In genomic region chr3:138074214-138074613, GRCm38 (mm10) we compare ENCODE assay signal across 26 mouse cellular contexts. TPM values are rescaled to one million over a fixed set of nuclear protein-coding genes. Genes with fewer than 3 reads are reported as not detected.
A peak's percentile ranks its signal among the peaks of the same experiment; 100 is the strongest.
DNase-seq lines count a peak whose midpoint lies in the region; ATAC-seq and TF ChIP-seq lines count a peak whose summit lies in the region.
"Had no signal": no experiment of that assay in that cellular context is flagged by ENCODE, and none has a peak within 500 bp of the region (broad histone marks: within the 10 kb centered on the region; RNA-seq: fewer than 3 reads in every experiment).

No protein-coding gene starts in this region.

- H3K9ac ChIP-seq in heart, adult 2 months (ENCODE audit: low read depth, low read length), result 0 out of 2 replicates have a peak overlapping the region, but pooled peaks have one; percentile 14
- H3K9ac ChIP-seq in heart, postnatal 0 days (replicated peaks; ENCODE audit: low read depth, low read length), result no peak overlapping the region
- H3K9ac ChIP-seq in lung, embryonic 16.5 days (ENCODE audit: low read length), result no peak overlapping the region
- no peak overlapping the region for H3K9ac ChIP-seq in limb, embryonic 15.5 days
- H3K9ac ChIP-seq: forebrain, postnatal 0 days; liver, embryonic 14.5 days; lung, embryonic 15.5 days; midbrain, embryonic 12.5 days; neural tube, embryonic 15.5 days; stomach, embryonic 15.5 days had no signal

- TF ChIP-seq POLR2A in heart, adult 2 months (IDR thresholded peaks at IDR 0.05; ENCODE audit: insufficient read depth, low read depth, low read length), result no peak
- no peak for TF ChIP-seq POLR2A in lung, adult 2 months (IDR thresholded peaks at IDR 0.05; ENCODE audit: borderline replicate concordance, extremely low read depth, low read depth, low read length)

- peaks cover 1% of the 10 kb centered on the region; the same call in 1 of the 2 replicates for H3K4me1 ChIP-seq in heart, adult 2 months (ENCODE audit: control insufficient read depth, insufficient read depth, low read length)
- H3K4me1 ChIP-seq in heart, postnatal 0 days (ENCODE audit: control insufficient read depth, insufficient read depth), result peaks cover 21% of the 10 kb centered on the region
- H3K4me1 ChIP-seq in lung, embryonic 16.5 days (replicated peaks; ENCODE audit: control insufficient read depth, insufficient read depth, low read length), result peaks cover 4% of the 10 kb centered on the region
- no peaks in the 10 kb centered on the region for H3K4me1 ChIP-seq in lung, adult 2 months (ENCODE audit: control insufficient read depth, insufficient read depth, low read length)
- H3K4me1 ChIP-seq in limb, embryonic 15.5 days, result peaks cover 3% of the 10 kb centered on the region; the same call in 1 of the 2 replicates
- H3K4me1 ChIP-seq: stomach, embryonic 15.5 days had no signal

- TF ChIP-seq CTCF in heart, adult 2 months (IDR thresholded peaks at IDR 0.05), result no peak
- no peak for TF ChIP-seq CTCF in heart, postnatal 0 days (IDR thresholded peaks at IDR 0.05; ENCODE audit: low read depth)
- TF ChIP-seq CTCF in lung, adult 2 months (IDR thresholded peaks at IDR 0.05; ENCODE audit: insufficient read depth, low read length), result no peak

- H3K4me2 ChIP-seq in heart, postnatal 0 days (ENCODE audit: low read depth, low read length), result peak overlapping the region; percentile 71; the same call in 1 of the 2 replicates
- no peak overlapping the region for H3K4me2 ChIP-seq in lung, embryonic 16.5 days (ENCODE audit: low read depth, low read length)
- H3K4me2 ChIP-seq in limb, embryonic 15.5 days, result no peak overlapping the region
- H3K4me2 ChIP-seq: lung, embryonic 15.5 days; midbrain, embryonic 12.5 days; neural tube, embryonic 15.5 days; stomach, embryonic 15.5 days had no signal

- no peak for ATAC-seq in heart, postnatal 0 days (ENCODE audit: insufficient read depth, low read depth)
- peak; percentile 10; the same call in 1 of the 2 replicates for ATAC-seq in lung, embryonic 16.5 days (ENCODE audit: low read depth)
- ATAC-seq in limb, embryonic 15.5 days (ENCODE audit: insufficient number of reproducible peaks, low FRiP score, low TSS enrichment, low read depth), result peak; percentile 52; the same call in 1 of the 2 replicates
- ATAC-seq: CD4-positive, CD25-positive, alpha-beta regulatory T cell, adult 4 months; forebrain, postnatal 0 days; intestine, postnatal 0 days had no signal

- H3K4me3 ChIP-seq in heart, adult 2 months, result no peak overlapping the region
- no peak overlapping the region for H3K4me3 ChIP-seq in heart, postnatal 0 days (ENCODE audit: low read depth, low read length)
- H3K4me3 ChIP-seq in lung, embryonic 16.5 days (ENCODE audit: low read length), result no peak overlapping the region
- no peak overlapping the region for H3K4me3 ChIP-seq in lung, adult 2 months (replicated peaks; ENCODE audit: extremely low read depth, low read depth, low read length)
- H3K4me3 ChIP-seq in limb, embryonic 15.5 days, result no peak overlapping the region
- H3K4me3 ChIP-seq: lung, embryonic 15.5 days; midbrain, embryonic 12.5 days; neural tube, embryonic 15.5 days; stomach, embryonic 15.5 days had no signal

- no peaks in the 10 kb centered on the region for H3K27me3 ChIP-seq in heart, adult 2 months (ENCODE audit: control insufficient read depth, insufficient read depth, low read length)
- H3K27me3 ChIP-seq in heart, postnatal 0 days (ENCODE audit: control insufficient read depth, insufficient read depth, low read length), result no peaks in the 10 kb centered on the region
- H3K27me3 ChIP-seq in lung, embryonic 16.5 days (ENCODE audit: control insufficient read depth, insufficient read depth, low read depth, low read length), result no peaks in the 10 kb centered on the region
- no peaks in the 10 kb centered on the region for H3K27me3 ChIP-seq in limb, embryonic 15.5 days
- H3K27me3 ChIP-seq: lung, embryonic 15.5 days; neural tube, embryonic 15.5 days; stomach, embryonic 15.5 days had no signal

- DNase-seq in heart, adult 2 months, result no peak
- DNase-seq in heart, adult 9 months (ENCODE audit: low spot score in 2 of 2), result no peak
- no peak for DNase-seq in heart, postnatal 0 days (ENCODE audit: low spot score)
- no peak for DNase-seq in heart, postnatal 36 days
- no peak for DNase-seq in lung, adult 2 months
- DNase-seq in adrenal gland, postnatal 10 days, result no peak
- DNase-seq: adrenal gland, postnatal 25 days; cerebellum, adult 9-10 months; forebrain, postnatal 0 days; gastrocnemius, postnatal 14 days; heart, adult 18-20 months; kidney, postnatal 4 days; lung, postnatal 4 days; right cerebral cortex, adult 18-20 months; right cerebral cortex, postnatal 4 days; thymus, postnatal 36 days had no signal

- no peak overlapping the region for H3K27ac ChIP-seq in heart, adult 2 months
- peak overlapping the region; percentile 80; the same call in 1 of the 2 replicates for H3K27ac ChIP-seq in heart, postnatal 0 days (ENCODE audit: low read depth)
- no peak overlapping the region for H3K27ac ChIP-seq in lung, embryonic 16.5 days (ENCODE audit: low read length)
- no peak overlapping the region for H3K27ac ChIP-seq in limb, embryonic 15.5 days
- H3K27ac ChIP-seq: liver, embryonic 14.5 days; lung, embryonic 15.5 days; midbrain, embryonic 12.5 days; neural tube, embryonic 15.5 days; stomach, embryonic 15.5 days had no signal

- 86% methylated on average over 1 of the region's 1 CpGs for WGBS in heart, adult 2 months
- WGBS in heart, postnatal 0 days, result 90% methylated on average over 1 of the region's 1 CpGs
- WGBS in lung, embryonic 16.5 days, result 94% methylated on average over 1 of the region's 1 CpGs
- 94% methylated on average over 1 of the region's 1 CpGs for WGBS in lung, adult 2 months
- WGBS in limb, embryonic 15.5 days, result 95% methylated on average over 1 of the region's 1 CpGs

- intact Hi-C loops in heart, adult 2 months (cut with DNase I), result no loop called here
- intact Hi-C loops in heart, postnatal 36 days (cut with DNase I), result no loop called here

- H3K9me3 ChIP-seq in heart, postnatal 0 days (replicated peaks; ENCODE audit: control insufficient read depth, low read length), result no peaks in the 10 kb centered on the region
- no peaks in the 10 kb centered on the region for H3K9me3 ChIP-seq in lung, embryonic 16.5 days (ENCODE audit: control insufficient read depth, low read length)
- H3K9me3 ChIP-seq in limb, embryonic 15.5 days, result no peaks in the 10 kb centered on the region
- H3K9me3 ChIP-seq: lung, embryonic 15.5 days; midbrain, embryonic 12.5 days; neural tube, embryonic 15.5 days; stomach, embryonic 15.5 days had no signal

- H3K36me3 ChIP-seq in heart, adult 2 months (ENCODE audit: control insufficient read depth, insufficient read depth, low read length), result peaks cover 9% of the 10 kb centered on the region
- peaks cover 10% of the 10 kb centered on the region; the same call in 1 of the 2 replicates for H3K36me3 ChIP-seq in heart, postnatal 0 days (replicated peaks; ENCODE audit: control insufficient read depth, insufficient read depth, low read length)
- H3K36me3 ChIP-seq in lung, embryonic 16.5 days (ENCODE audit: control insufficient read depth, insufficient read depth, low read length), result no peaks in the 10 kb centered on the region
- no peaks in the 10 kb centered on the region for H3K36me3 ChIP-seq in limb, embryonic 15.5 days
- H3K36me3 ChIP-seq: lung, embryonic 15.5 days; midbrain, embryonic 12.5 days; neural tube, embryonic 15.5 days; stomach, embryonic 15.5 days had no signal

- no peaks in the 10 kb centered on the region for H3K79me2 ChIP-seq in heart, adult 2 months (replicated peaks; ENCODE audit: control insufficient read depth, insufficient read depth, low read length)

- no peak for TF ChIP-seq EP300 in heart, adult 2 months (IDR thresholded peaks at IDR 0.05; ENCODE audit: insufficient read depth, low read depth, low read length)
- no peak for TF ChIP-seq EP300 in heart, postnatal 0 days (IDR thresholded peaks at IDR 0.05; ENCODE audit: low read depth)

RNA-seq across cellular contexts. Expression of gene Gm5105, which starts 7.0 kb away (rescaled TPM):
- total RNA-seq in heart, adult 2 months (2021), result 1 to 10 TPM in 1 of 2 experiments, under 1 TPM in 1; 0.77 to 1.4 TPM
- polyA plus RNA-seq in heart, adult 2 months (2012; rRNA removed), result 1.4 and 2.0 TPM in 2 replicates
- total RNA-seq in heart, postnatal 0 days (2014; rRNA removed; ENCODE audit: low replicate concordance), result 0.11 and 1.4 TPM in 2 replicates
- polyA plus RNA-seq in heart, postnatal 0 days (2015; fragmentation: Nextera tagmentation; extraction: Ambion mirVana), result 0.41 and 0.64 TPM in 2 replicates
- total RNA-seq in heart, postnatal 36 days (2021), result under 1 TPM; 0.64 to 0.81 TPM
- polyA plus RNA-seq in lung, embryonic 16.5 days (2015; fragmentation: Nextera tagmentation; extraction: Ambion mirVana), result 0.11 TPM in 1 of 2 replicates, not detected in the other
- polyA plus RNA-seq in lung, adult 2 months (2012; rRNA removed), result 0.15 and 0.18 TPM in 2 replicates
- polyA plus RNA-seq in limb, embryonic 15.5 days (2015; fragmentation: Nextera tagmentation; extraction: Ambion mirVana), result 0.26 and 0.32 TPM in 2 replicates
- total RNA-seq in adrenal gland, postnatal 10 days (2021), result under 1 TPM in 1 of 2 experiments, not detected in 1; 0.33 TPM
- total RNA-seq: adrenal gland, postnatal 25 days; left cerebral cortex, postnatal 14 days had no signal
- polyA plus RNA-seq: CD4-positive, CD25-positive, alpha-beta regulatory T cell, adult 4 months; intestine, postnatal 0 days; liver, embryonic 14.5 days; midbrain, embryonic 12.5 days; stomach, embryonic 15.5 days had no signal

RNA-seq across cellular contexts. Expression of gene 1110002E22Rik, which starts 9.4 kb away (rescaled TPM):
- total RNA-seq in heart, adult 2 months (2021), result 10 to 100 TPM; 48.1 to 48.8 TPM
- 14.7 and 22.9 TPM in 2 replicates for polyA plus RNA-seq in heart, adult 2 months (2012; rRNA removed)
- total RNA-seq in heart, postnatal 0 days (2014; rRNA removed; ENCODE audit: low replicate concordance), result 30.8 and 32.5 TPM in 2 replicates
- 12.2 and 13.3 TPM in 2 replicates for polyA plus RNA-seq in heart, postnatal 0 days (2015; fragmentation: Nextera tagmentation; extraction: Ambion mirVana)
- total RNA-seq in heart, postnatal 36 days (2021), result 10 to 100 TPM; 52.5 to 58.2 TPM
- 0.65 and 0.88 TPM in 2 replicates for polyA plus RNA-seq in lung, embryonic 16.5 days (2015; fragmentation: Nextera tagmentation; extraction: Ambion mirVana)
- 0.15 and 2.3 TPM in 2 replicates for polyA plus RNA-seq in lung, adult 2 months (2012; rRNA removed)
- 2.8 and 6.4 TPM in 2 replicates for polyA plus RNA-seq in limb, embryonic 15.5 days (2015; fragmentation: Nextera tagmentation; extraction: Ambion mirVana)
- 10 to 100 TPM in 1 of 2 experiments, 1 to 10 TPM in 1; 2.5 to 11.6 TPM for total RNA-seq in adrenal gland, postnatal 10 days (2021)
- polyA plus RNA-seq: CD4-positive, CD25-positive, alpha-beta regulatory T cell, adult 4 months had no signal
